Mouse (Mus musculus): ENCODE measurements at regions not wholly inside any gene's neighbourhood (a gene's known extent, or its start where the extent isn't known, plus 50 kb on each side); places are given as distances from the start of the nearest gene placed in this dataset.

DNA sequence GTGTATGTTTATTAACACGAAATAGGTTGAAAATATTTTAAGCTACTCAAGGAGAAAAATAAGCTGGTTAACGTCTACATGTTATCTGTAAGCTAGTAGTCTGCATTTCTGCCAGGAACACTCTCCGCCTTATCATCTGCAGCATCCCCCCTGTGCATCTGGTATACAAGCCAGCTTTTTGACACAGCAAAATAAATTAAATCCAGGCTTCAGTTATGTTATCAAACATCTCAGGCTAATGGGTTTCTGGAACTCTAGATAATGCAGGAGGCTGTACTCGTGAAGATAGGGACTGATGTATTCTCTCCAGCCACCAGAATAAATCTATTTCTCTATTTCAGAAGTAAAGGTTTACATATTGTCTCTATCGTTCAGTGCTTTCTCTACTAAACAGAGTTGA lies 1138.5 kb downstream of the Basp1 start:
- no peak for DNase-seq

DNA sequence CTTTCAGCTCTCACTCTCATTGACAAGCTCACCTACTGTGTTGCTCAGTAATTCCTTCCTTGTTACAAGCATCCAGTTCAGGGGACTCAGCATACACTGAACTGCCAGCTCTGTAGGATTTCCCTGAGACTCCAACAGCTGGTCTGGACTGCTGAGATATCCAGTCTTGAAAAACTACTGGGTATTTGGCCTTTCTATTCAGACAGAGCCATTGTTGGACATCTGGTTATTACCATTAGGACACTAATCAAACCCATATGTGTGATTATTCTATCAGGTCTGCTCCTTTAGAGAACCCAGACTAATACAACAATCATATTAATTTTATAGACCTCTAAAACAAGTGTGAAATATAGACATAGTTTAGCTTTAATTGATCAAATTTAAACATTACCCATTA lies 1146.2 kb downstream of the Basp1 start:
- no peak for DNase-seq

Data from kidney, postnatal 10 days (tissue).